Mouse (Mus musculus): Measurements from ENCODE around the gene Pard3b. TPM values are rescaled to one million over a fixed set of nuclear protein-coding genes. Genes with fewer than 3 reads are reported as not detected.
A peak's percentile ranks its signal among the peaks of the same experiment; 100 is the strongest.

The Pard3b gene
- total and polyA plus RNA-seq, 2 experiments = 0.50 to 3.0 TPM

DNA sequence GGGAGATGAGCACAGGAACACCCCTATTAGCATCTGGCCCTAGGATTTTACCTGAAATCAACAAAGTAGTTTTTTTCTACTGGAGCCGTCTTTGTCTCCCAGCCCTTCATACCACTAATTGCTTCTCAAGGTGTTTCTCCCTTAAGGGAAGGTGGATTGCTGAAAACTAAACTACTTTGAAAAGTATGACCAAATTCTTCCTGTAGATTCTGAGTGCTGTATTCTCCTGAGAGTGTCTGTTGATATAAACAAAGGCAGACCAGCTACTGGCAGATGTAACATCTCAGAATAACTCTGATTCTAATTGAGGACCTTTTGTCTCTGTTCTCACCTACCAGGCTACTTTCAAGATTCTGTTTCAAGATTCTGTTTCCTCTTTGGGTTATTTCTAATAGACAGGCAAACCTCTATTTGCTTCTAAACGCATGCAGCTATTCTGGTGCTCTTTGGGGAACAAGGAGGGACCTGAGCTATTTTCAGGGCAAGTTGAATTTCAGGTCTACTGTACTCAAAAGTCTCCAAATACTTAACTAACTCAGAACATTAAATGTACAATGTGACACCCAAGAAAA, 563.1 kb downstream of the Pard3b start:
- DNase-seq (ENCODE audit: extremely low read depth, low read depth, low spot score) = no peak
- no peaks in the 10 kb centered on the region for H3K79me2 ChIP-seq (ENCODE audit: control insufficient read depth, insufficient read depth, low read length)
- H3K27me3 ChIP-seq (ENCODE audit: control insufficient read depth, insufficient read depth, low read length) = no peaks in the 10 kb centered on the region
- no peak overlapping the region for H3K4me3 ChIP-seq (ENCODE audit: insufficient read depth, low read depth, low read length)
- no peak overlapping the region for H3K9ac ChIP-seq (ENCODE audit: low read depth, low read length)
- WGBS = 82% methylated on average over 2 of the region's 2 CpGs
- no peak overlapping the region for H3K27ac ChIP-seq (replicated peaks; ENCODE audit: insufficient read depth, low read depth, low read length)
- H3K36me3 ChIP-seq (ENCODE audit: control insufficient read depth, insufficient read depth, low read length) = no peaks in the 10 kb centered on the region
- no peaks in the 10 kb centered on the region for H3K4me1 ChIP-seq (ENCODE audit: control insufficient read depth, insufficient read depth, low read length)
- TF ChIP-seq POLR2A (IDR thresholded peaks at IDR 0.05; ENCODE audit: extremely low read depth, insufficient read depth, low read length) = no peak
- TF ChIP-seq CTCF (IDR thresholded peaks at IDR 0.05; ENCODE audit: low read depth, low read length) = no peak

DNA sequence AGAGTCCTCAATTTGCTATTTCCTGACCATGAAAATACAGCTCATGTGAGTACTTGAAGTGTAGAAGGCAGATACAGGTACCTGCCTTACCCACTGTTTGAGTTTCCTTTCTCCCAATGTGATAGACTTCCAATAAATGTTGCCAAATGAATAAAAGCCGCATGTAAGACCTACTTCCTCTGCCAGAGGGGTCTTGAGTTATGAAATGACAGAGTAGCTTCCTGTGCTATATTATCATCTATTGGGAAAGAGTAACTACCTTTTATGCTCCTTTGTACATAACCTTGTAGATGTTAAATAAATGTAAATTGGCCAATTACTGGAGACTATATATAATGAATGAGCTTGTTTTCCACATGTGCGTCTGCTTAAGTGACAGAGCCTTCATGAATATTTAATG, 574.7 kb downstream of the Pard3b start:
- no peaks in the 10 kb centered on the region for H3K27me3 ChIP-seq (ENCODE audit: control insufficient read depth, insufficient read depth, low read length)
- H3K36me3 ChIP-seq (ENCODE audit: control insufficient read depth, insufficient read depth, low read length) = no peaks in the 10 kb centered on the region; the same call in 1 of the 2 replicates
- no peak for DNase-seq (ENCODE audit: extremely low read depth, low read depth, low spot score)
- WGBS = 97% methylated on average over 2 of the region's 2 CpGs
- H3K79me2 ChIP-seq (ENCODE audit: control insufficient read depth, insufficient read depth, low read length) = no peaks in the 10 kb centered on the region
- TF ChIP-seq CTCF (IDR thresholded peaks at IDR 0.05; ENCODE audit: low read depth, low read length) = no peak
- TF ChIP-seq POLR2A (IDR thresholded peaks at IDR 0.05; ENCODE audit: extremely low read depth, insufficient read depth, low read length) = no peak
- H3K9ac ChIP-seq (ENCODE audit: low read depth, low read length) = no peak overlapping the region
- H3K27ac ChIP-seq (replicated peaks; ENCODE audit: insufficient read depth, low read depth, low read length) = no peak overlapping the region
- H3K4me3 ChIP-seq (ENCODE audit: insufficient read depth, low read depth, low read length) = no peak overlapping the region
- no peaks in the 10 kb centered on the region for H3K4me1 ChIP-seq (ENCODE audit: control insufficient read depth, insufficient read depth, low read length)

DNA sequence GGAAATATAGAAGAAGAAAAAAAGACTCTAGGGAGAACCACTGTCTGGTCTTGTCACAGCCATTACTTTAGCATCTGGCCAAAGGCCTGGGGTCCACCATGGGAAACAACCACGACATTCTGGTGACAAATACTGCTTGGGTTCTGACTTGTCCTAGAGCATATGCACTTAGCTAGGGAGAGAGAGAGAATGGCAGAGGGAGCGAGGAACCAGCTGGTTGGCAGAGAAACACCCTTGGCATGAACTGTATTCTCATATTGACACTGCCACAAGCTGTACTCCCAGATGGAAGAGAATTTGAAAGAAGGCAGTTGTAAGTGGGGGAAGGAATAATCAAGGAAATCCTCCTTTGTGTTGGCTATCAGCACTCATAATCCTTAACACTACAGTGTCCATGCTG, 577.2 kb downstream of the Pard3b start:
- Histone ChIP-seq H3K36me3 (ENCODE audit: control insufficient read depth, insufficient read depth, low read length) (no peaks in the 10 kb centered on the region; the same call in 1 of the 2 replicates), H3K4me1 (ENCODE audit: control insufficient read depth, insufficient read depth, low read length) (no peaks in the 10 kb centered on the region), H3K79me2 (ENCODE audit: control insufficient read depth, insufficient read depth, low read length) (no peaks in the 10 kb centered on the region), H3K4me3 (ENCODE audit: insufficient read depth, low read depth, low read length) (no peak overlapping the region), H3K9ac (ENCODE audit: low read depth, low read length) (no peak overlapping the region), H3K27me3 (ENCODE audit: control insufficient read depth, insufficient read depth, low read length) (no peaks in the 10 kb centered on the region), H3K27ac (replicated peaks; ENCODE audit: insufficient read depth, low read depth, low read length) (no peak overlapping the region)
- no peak for DNase-seq (ENCODE audit: extremely low read depth, low read depth, low spot score)
- 69% methylated on average over 2 of the region's 2 CpGs for WGBS
- TF ChIP-seq CTCF (IDR thresholded peaks at IDR 0.05; ENCODE audit: low read depth, low read length) = no peak
- no peak for TF ChIP-seq POLR2A (IDR thresholded peaks at IDR 0.05; ENCODE audit: extremely low read depth, insufficient read depth, low read length)

DNA sequence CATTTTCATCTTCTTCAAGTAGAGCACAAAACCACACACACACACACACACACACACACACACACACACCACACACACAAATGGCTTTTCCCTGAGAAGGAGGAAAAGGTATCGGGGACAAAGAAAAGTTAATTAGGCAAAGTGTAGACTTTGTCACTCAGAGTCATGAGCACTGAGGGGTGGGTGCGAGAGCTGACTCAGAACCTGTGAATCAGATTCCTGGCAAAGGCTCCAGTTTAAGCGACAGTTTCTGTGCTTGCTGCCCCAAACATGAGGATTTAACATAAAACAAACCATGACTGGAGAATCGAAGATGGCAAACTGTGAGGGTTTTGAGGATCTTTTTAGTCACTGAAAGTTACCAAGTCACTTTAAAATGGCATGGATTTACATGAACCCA, 577.9 kb downstream of the Pard3b start:
- Histone ChIP-seq H3K4me1 (ENCODE audit: control insufficient read depth, insufficient read depth, low read length) (no peaks in the 10 kb centered on the region), H3K4me3 (ENCODE audit: insufficient read depth, low read depth, low read length) (no peak overlapping the region), H3K36me3 (ENCODE audit: control insufficient read depth, insufficient read depth, low read length) (no peaks in the 10 kb centered on the region; the same call in 1 of the 2 replicates), H3K79me2 (ENCODE audit: control insufficient read depth, insufficient read depth, low read length) (no peaks in the 10 kb centered on the region), H3K27me3 (ENCODE audit: control insufficient read depth, insufficient read depth, low read length) (no peaks in the 10 kb centered on the region), H3K27ac (replicated peaks; ENCODE audit: insufficient read depth, low read depth, low read length) (no peak overlapping the region), H3K9ac (ENCODE audit: low read depth, low read length) (no peak overlapping the region)
- no peak for DNase-seq (ENCODE audit: extremely low read depth, low read depth, low spot score)
- no peak for TF ChIP-seq CTCF (IDR thresholded peaks at IDR 0.05; ENCODE audit: low read depth, low read length)
- no peak for TF ChIP-seq POLR2A (IDR thresholded peaks at IDR 0.05; ENCODE audit: extremely low read depth, insufficient read depth, low read length)
- WGBS = 89% methylated on average over 4 of the region's 4 CpGs

DNA sequence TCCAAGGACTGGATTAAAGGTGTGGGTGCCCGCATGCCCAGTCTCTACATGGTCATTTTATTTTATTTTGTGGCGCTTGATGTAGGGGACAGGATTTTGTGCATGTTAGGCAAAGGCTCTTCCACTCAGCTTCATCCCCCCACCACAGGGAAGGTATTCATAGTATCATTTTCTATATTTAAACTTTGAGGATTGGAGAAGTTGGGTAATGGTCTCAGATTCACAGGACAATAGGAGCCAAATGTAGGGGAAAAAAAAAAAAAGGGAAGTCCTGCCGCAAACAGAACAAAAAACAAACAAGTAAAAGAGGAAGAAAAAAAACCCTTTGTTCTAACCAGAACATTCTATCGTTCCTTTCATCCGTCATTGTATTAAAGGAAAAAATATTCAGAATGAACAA, 590.5 kb downstream of the Pard3b start:
- Histone ChIP-seq H3K27ac (replicated peaks; ENCODE audit: insufficient read depth, low read depth, low read length) (no peak overlapping the region), H3K36me3 (ENCODE audit: control insufficient read depth, insufficient read depth, low read length) (no peaks in the 10 kb centered on the region), H3K9ac (ENCODE audit: low read depth, low read length) (no peak overlapping the region), H3K79me2 (ENCODE audit: control insufficient read depth, insufficient read depth, low read length) (no peaks in the 10 kb centered on the region), H3K27me3 (ENCODE audit: control insufficient read depth, insufficient read depth, low read length) (no peaks in the 10 kb centered on the region), H3K4me1 (ENCODE audit: control insufficient read depth, insufficient read depth, low read length) (no peaks in the 10 kb centered on the region), H3K4me3 (ENCODE audit: insufficient read depth, low read depth, low read length) (no peak overlapping the region)
- no peak for TF ChIP-seq CTCF (IDR thresholded peaks at IDR 0.05; ENCODE audit: low read depth, low read length)
- TF ChIP-seq POLR2A (IDR thresholded peaks at IDR 0.05; ENCODE audit: extremely low read depth, insufficient read depth, low read length) = no peak
- 92% methylated on average over 5 of the region's 5 CpGs for WGBS
- DNase-seq (ENCODE audit: extremely low read depth, low read depth, low spot score) = no peak

DNA sequence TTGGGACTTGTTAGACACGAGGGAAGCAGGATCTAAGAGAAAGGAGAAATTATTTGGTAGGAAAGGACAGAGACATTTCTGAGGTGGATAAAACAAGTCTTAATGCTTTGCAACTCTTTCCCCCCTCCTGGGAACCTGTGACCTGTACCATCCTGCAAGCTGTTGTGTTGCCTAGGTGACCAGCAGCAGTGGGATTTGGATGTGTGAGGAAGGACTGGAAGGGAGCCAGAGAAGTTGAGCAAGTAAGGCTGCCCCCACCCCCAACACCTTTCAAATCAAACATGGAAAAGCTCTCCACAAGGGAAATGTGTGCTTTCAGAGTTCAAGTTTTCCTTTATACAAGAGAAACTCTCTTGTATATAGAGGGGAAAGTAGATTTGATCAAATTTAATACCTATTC, 595.4 kb downstream of the Pard3b start:
- WGBS = 46% methylated on average over 1 of the region's 1 CpGs
- Histone ChIP-seq H3K36me3 (ENCODE audit: control insufficient read depth, insufficient read depth, low read length) (peaks cover 1% of the 10 kb centered on the region), H3K9ac (ENCODE audit: low read depth, low read length) (no peak overlapping the region), H3K79me2 (ENCODE audit: control insufficient read depth, insufficient read depth, low read length) (no peaks in the 10 kb centered on the region), H3K27me3 (ENCODE audit: control insufficient read depth, insufficient read depth, low read length) (no peaks in the 10 kb centered on the region), H3K4me3 (ENCODE audit: insufficient read depth, low read depth, low read length) (no peak overlapping the region), H3K27ac (replicated peaks; ENCODE audit: insufficient read depth, low read depth, low read length) (no peak overlapping the region), H3K4me1 (ENCODE audit: control insufficient read depth, insufficient read depth, low read length) (no peaks in the 10 kb centered on the region)
- TF ChIP-seq POLR2A (IDR thresholded peaks at IDR 0.05; ENCODE audit: extremely low read depth, insufficient read depth, low read length) (no peak), CTCF (IDR thresholded peaks at IDR 0.05; ENCODE audit: low read depth, low read length) (no peak)
- DNase-seq (ENCODE audit: extremely low read depth, low read depth, low spot score) = peak; percentile 11

Measured in liver, adult 2 months (tissue).